Mouse (Mus musculus): ENCODE results near the gene Zfp39. TPM values are rescaled to one million over a fixed set of nuclear protein-coding genes. Genes with fewer than 3 reads are reported as not detected.
"Not testable (repeated sequence)": the region's sequence is repeated elsewhere in the genome, so short reads cannot be mapped to it uniquely, and the experiment has no call there.

The Zfp39 gene
- total RNA-seq, 1 experiment from 2014 or later = 14.7 TPM

DNA sequence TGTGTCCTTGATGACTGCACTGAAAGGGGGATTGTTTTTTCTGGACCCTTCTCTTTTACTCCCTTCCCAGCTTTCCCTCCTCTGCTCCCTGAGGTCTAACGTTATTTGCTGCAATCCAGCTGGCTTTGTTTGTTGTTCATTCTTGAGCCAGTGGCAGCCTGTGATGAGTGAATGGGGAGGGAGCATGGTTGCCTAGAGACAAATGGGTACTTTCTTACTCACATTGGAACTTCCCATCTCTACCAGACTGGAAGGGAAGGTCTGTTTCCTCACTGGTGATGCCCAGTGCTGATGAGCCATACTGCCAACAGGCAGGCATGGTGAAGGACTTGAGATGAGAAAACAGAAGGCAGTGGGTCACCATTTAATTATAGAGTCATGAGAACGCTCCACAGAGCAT, 54.3 kb downstream of the Zfp39 start:
- no peak for ATAC-seq (ENCODE audit: extremely low read depth, insufficient number of reproducible peaks, low FRiP score, poor library complexity, severe bottlenecking)

DNA sequence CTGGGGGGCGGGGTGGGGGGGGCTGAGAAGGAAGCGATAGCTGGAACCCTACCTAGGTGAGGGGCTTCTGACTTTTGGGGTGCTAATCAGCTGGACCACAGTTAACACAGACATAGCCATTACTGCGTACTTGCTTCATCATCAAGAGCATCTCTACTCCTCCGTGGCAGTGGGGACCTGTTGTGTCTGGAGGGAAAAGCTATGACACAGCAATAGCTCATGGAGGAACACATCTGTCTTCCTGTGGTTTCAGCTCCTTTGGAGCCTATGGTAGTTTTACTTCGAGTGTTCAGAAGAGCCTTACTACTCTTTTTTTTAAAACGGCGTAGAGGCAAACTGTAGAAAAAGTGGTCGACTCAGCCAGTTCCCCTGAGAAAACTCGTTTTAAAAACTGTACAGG, 56.4 kb downstream of the Zfp39 start:
- no peak for ATAC-seq (ENCODE audit: extremely low read depth, insufficient number of reproducible peaks, low FRiP score, poor library complexity, severe bottlenecking)

DNA sequence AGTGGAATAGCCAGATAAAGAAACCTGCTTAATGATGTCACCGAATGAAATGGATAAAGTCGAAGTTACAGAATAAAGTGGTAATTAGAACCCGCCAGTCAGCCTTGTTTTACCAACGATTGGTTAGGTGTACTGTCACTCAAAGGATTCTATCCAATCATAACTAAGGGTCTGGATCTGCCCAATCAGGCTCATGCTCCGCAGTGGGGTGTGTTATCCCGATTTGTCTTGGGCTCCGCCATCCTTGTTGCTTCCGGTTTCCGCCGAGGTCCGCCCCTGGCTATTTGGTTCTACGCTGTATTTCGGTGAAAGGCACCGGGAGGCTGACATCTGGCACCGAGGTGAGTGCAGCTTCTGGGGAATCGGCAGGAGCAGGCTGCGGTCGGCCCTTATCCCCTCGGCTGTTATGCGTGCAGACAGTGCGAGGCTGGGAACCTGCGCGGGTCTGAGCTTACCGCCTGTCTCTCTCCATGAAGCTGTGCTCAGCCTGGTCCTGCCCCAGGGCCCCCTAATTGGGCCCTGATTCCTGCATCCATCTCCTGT, 57.0 kb downstream of the Zfp39 start, which contains the start of gene Gm12258:
TSS of gene Gm12258 (plus strand) at position 240 of the 543 bp plus-strand sequence.
- ATAC-seq (ENCODE audit: extremely low read depth, insufficient number of reproducible peaks, low FRiP score, poor library complexity, severe bottlenecking) = peak; percentile 99

DNA sequence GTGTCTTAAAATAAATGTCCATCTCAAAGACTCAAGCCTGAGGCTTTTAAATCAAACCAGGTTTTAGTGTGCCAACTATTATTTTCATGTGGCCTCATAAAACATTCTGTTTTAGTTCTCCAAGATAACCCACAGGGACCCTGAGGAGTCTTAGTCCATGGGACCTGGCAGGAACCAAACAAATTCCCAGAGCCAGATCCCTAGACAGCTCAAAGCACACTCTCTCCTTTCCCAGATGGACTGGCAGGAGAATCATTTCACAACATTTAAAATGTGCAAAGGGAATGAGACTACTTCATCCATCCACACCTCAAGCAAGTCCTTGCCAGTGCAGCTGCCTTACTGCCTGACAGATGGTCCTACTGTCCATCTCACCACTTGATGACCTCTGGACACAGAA, 65.1 kb downstream of the Zfp39 start, which contains the start of gene Olfr311:
TSS of gene Olfr311 (plus strand) at position 301 of the 400 bp plus-strand sequence.
- not testable (repeated sequence) for ATAC-seq (ENCODE audit: extremely low read depth, insufficient number of reproducible peaks, low FRiP score, poor library complexity, severe bottlenecking)

Other genes with a start within 250 kb of the Zfp39 start
- not detected in 2 replicates for gene Olfr322, start 245.4 kb downstream of the Zfp39 start, total RNA-seq (2017)
- gene Olfr320, start 223.1 kb downstream of the Zfp39 start, total RNA-seq (2017) = not detected in 2 replicates
- gene Olfr319, start 205.1 kb downstream of the Zfp39 start, total RNA-seq (2017) = not detected in 2 replicates
- 0.23 TPM in 1 of 2 replicates, not detected in the other for gene Olfr318, start 180.2 kb downstream of the Zfp39 start, total RNA-seq (2017)
- gene Olfr317, start 165.0 kb downstream of the Zfp39 start, total RNA-seq (2017) = not detected in 2 replicates
- gene Olfr316, start 151.5 kb downstream of the Zfp39 start, total RNA-seq (2017) = not detected in 2 replicates
- not detected in 2 replicates for gene Olfr315, start 131.0 kb downstream of the Zfp39 start, total RNA-seq (2017)
- gene Olfr314, start 121.3 kb downstream of the Zfp39 start, total RNA-seq (2017) = not detected in 2 replicates
- not detected in 2 replicates for gene Fam183b, start 102.3 kb downstream of the Zfp39 start, total RNA-seq (2017)
- gene Olfr313, start 89.2 kb downstream of the Zfp39 start, total RNA-seq (2017) = not detected in 2 replicates
- gene Olfr312, start 75.0 kb downstream of the Zfp39 start, total RNA-seq (2017) = not detected in 2 replicates
- gene Olfr311, start 65.0 kb downstream of the Zfp39 start, total RNA-seq (2017) = not detected in 2 replicates
- 12.1 and 16.8 TPM in 2 replicates for gene Gm12258, start 57.1 kb downstream of the Zfp39 start, total RNA-seq (2017)
- gene 2810021J22Rik, start 37.0 kb downstream of the Zfp39 start, total RNA-seq (2017) = 7.9 and 8.8 TPM in 2 replicates
- 0.23 and 0.61 TPM in 2 replicates for gene Btnl10, start 13.7 kb upstream of the Zfp39 start, total RNA-seq (2017)
- gene Rnf187, start 34.7 kb upstream of the Zfp39 start, total RNA-seq (2017) = 60.8 and 72.2 TPM in 2 replicates
- 3.7 and 8.1 TPM in 2 replicates for gene Hist3h2ba, start 44.7 kb upstream of the Zfp39 start, total RNA-seq (2017)
- gene Hist3h2a, start 50.5 kb upstream of the Zfp39 start, total RNA-seq (2017) = 65.3 TPM in 2 replicates
- gene Trim17, start 50.5 kb upstream of the Zfp39 start, total RNA-seq (2017) = 0.12 and 0.35 TPM in 2 replicates
- 106 and 107 TPM in 2 replicates for gene Trim11, start 73.9 kb upstream of the Zfp39 start, total RNA-seq (2017)
- gene Obscn, start 232.2 kb upstream of the Zfp39 start, total RNA-seq (2017) = 0.23 and 0.74 TPM in 2 replicates

Data from neutrophil, adult 5-6 weeks (primary cell).